Mouse (Mus musculus): ENCODE data around the gene Rtcb. TPM values are rescaled to one million over a fixed set of nuclear protein-coding genes. Genes with fewer than 3 reads are reported as not detected.

The Rtcb gene
- polyA plus RNA-seq, 1 experiment from 2014 or later: 234 TPM

DNA sequence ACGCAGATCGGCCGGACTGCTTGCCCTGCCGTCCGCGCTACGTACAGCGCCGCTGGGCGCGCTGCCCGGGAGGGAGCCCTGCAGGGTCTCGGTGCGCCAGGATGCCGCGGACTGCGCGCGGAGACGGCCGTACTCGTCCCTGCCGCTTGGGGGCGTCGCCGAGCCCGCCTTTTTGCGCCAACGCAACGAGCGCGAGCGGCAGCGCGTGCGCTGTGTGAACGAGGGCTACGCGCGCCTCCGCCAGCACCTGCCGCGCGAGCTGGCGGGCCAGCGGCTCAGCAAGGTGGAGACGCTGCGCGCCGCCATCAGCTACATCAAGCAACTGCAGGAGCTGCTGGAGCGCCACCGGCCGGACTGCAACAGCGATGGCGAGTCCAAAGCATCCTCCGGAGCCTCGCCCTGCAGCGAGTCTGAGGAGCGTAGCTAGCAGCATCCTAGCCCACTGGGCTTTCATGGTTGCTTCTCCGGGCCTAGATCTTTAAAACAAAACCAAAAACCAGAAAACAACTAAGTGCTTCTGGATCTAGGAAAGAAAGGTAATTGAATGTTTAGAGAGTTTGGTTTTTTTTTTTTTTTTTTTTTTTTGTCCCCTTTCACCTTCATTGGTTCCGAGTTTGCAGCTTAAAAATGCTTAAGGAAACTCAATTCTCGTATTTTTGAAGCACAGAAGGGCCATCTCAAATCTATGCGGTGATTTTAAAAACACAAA lies 29.0 kb downstream of the Rtcb start:
- DNase-seq (ENCODE audit: extremely low spot score, low spot score): peak; percentile 78
- Histone ChIP-seq H3K4me3 (peak overlapping the region; percentile 61), H3K4me1 (peaks cover 23% of the 10 kb centered on the region), H3K27me3 (ENCODE audit: poor library complexity, severe bottlenecking) (peaks cover 43% of the 10 kb centered on the region), H3K27ac (peak overlapping the region; percentile 83), H3K9me3 (no peaks in the 10 kb centered on the region), H3K36me3 (replicated peaks) (no peaks in the 10 kb centered on the region)
- 1% methylated on average over 63 of the region's 63 CpGs for WGBS

DNA sequence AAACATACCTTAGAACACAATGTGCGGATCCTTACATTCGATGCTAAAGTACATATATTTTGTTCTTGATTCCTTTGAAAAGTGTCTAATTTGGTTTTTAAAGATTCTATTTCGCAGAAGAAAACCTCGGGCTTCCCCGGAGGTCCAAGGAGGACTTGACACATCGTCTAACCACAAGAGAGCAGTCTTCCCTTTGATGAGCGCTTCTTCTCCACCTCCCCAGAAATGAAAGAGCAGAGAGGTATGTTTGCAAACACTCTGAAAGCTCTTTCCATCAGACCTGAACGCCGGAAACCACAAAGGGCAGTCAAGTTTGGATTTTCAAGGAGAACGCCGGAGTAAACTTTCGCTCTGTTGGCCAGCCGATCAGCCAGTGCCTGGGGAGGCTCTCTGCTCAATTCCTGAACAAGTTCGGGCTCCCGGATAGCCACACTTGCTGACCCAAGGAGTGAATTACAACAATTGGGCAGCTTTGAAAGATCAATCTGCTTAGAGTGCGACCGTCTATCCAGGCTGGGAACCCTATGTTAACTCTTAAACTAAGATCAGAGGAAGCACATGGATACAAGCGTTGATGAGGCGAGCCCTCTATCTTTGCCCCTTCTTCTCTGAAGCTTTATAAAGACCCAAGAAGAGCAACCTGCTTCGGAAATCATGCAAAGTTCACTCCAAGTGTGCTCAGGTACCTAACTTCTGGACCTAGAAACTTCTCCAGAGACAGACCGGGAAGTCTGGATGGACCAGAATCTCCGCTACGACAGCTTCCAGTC lies 29.8 kb downstream of the Rtcb start, which contains the start of gene Ascl4:
Gene Ascl4 (plus strand): TSS at position 6 of the 770 bp plus-strand sequence.
- no peaks in the 10 kb centered on the region for H3K9me3 ChIP-seq
- peaks cover 23% of the 10 kb centered on the region for H3K4me1 ChIP-seq
- H3K27ac ChIP-seq: peak within 1 kb of the TSS; percentile 83
- peak within 1 kb of the TSS; percentile 61 for H3K4me3 ChIP-seq
- peaks cover 43% of the 10 kb centered on the region for H3K27me3 ChIP-seq (ENCODE audit: poor library complexity, severe bottlenecking)
- 2% methylated on average over 23 of the region's 23 CpGs for WGBS
- no peaks in the 10 kb centered on the region for H3K36me3 ChIP-seq (replicated peaks)
- peak; percentile 50 for DNase-seq (ENCODE audit: extremely low spot score, low spot score)

DNA sequence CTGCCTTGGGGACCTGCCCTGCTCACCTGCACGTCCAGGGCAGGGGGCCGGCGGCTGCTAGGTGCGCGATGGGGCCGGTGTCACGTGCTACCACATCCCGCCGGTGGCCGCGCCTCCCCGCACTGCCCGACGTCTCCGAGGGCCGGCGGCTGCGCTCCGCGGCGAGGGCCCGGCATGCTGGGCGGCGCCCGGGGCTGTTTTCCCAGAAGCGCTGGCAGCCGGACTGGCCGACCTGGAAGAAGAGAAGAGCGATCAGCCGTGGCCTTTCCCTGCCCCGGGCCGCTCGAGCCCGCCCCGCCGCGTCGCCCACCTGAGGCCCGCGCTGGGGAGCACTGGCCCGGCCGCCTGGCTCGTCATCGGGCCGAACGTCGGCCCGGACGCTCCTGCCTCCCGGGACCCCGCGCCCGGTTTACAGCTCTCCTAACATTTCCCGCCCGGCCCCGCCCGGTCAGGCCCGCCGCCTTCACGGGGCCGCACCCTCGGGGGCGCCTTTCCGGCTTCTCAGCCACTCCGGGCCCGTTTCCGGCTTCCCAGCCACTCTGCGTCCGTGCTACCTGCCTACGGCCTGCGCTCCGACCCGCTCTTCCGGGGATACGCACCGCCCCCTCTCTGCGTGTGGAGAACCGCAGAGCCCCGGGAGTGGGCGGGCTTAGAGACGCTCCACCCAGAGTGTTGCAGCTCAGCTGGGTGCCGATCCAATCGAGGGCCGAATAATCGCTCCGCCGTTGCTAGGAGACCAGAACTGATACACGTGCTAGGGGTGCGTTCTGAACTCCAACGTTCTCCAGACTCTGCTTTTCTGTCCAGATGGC lies 40.9 kb downstream of the Rtcb start, which contains the start of gene Prdm4:
Gene Prdm4 (minus strand): TSS at position 645 of the 812 bp plus-strand sequence.
- DNase-seq (ENCODE audit: extremely low spot score, low spot score): peak; percentile 96
- Histone ChIP-seq H3K27me3 (ENCODE audit: poor library complexity, severe bottlenecking) (no peaks in the 10 kb centered on the region), H3K9me3 (no peaks in the 10 kb centered on the region), H3K27ac (peak within 1 kb of the TSS; percentile 92), H3K4me1 (peaks cover 16% of the 10 kb centered on the region), H3K36me3 (replicated peaks) (peaks cover 32% of the 10 kb centered on the region), H3K4me3 (peak within 1 kb of the TSS; percentile 81)
- under 1% methylated on average over 90 of the region's 90 CpGs for WGBS

Other genes with a start within 250 kb of the Rtcb start
- gene Pwp1, start 128.3 kb downstream of the Rtcb start, polyA plus RNA-seq (2016; fragmentation: Nextera tagmentation; extraction: Ambion mirVana): 118 and 128 TPM in 2 replicates
- gene Prdm4, start 40.7 kb downstream of the Rtcb start, polyA plus RNA-seq (2016; fragmentation: Nextera tagmentation; extraction: Ambion mirVana): 23.7 and 25.8 TPM in 2 replicates
- gene Ascl4, start 30.1 kb downstream of the Rtcb start, polyA plus RNA-seq (2016; fragmentation: Nextera tagmentation; extraction: Ambion mirVana): 0.32 and 0.42 TPM in 2 replicates
- not detected in 2 replicates for gene Bpifc, start 54.1 kb upstream of the Rtcb start, polyA plus RNA-seq (2016; fragmentation: Nextera tagmentation; extraction: Ambion mirVana)
- 17.7 and 18.4 TPM in 2 replicates for gene Fbxo7, start 64.1 kb upstream of the Rtcb start, polyA plus RNA-seq (2016; fragmentation: Nextera tagmentation; extraction: Ambion mirVana)

Data from forebrain, embryonic 10.5 days (tissue).